Mouse (Mus musculus) left cerebral cortex, postnatal 10 days (tissue): ENCODE data around the gene Olfr507. TPM values are rescaled to one million over a fixed set of nuclear protein-coding genes. Genes with fewer than 3 reads are reported as not detected.
"Not testable (repeated sequence)": the region's sequence is repeated elsewhere in the genome, so short reads cannot be mapped to it uniquely, and the experiment has no call there.

Experiments used
- DNase-seq, 2 experiments: peaks; one replicate each; pipeline ENCODE4 v3.0.0; 2021 to 2022; ENCODE audit warnings: low spot score in 2 of 2, mixed read lengths in 1 of 2; ENCODE audit errors: extremely low spot score in 1 of 2
- intact Hi-C: fragments of 180-260 bp; cut with DNase I; formaldehyde crosslinking; loops from one replicate; pipeline ENCODE4 v1.15.1; 2025
- total RNA-seq, 2 experiments: library from RNA; stranded (reverse); gene quantifications; 2 replicates each; pipeline ENCODE4 v1.2.3; 2021

Gene Olfr507
- total RNA-seq: not detected

- intact Hi-C loops: no loop called here
- no peak for DNase-seq
Observed at GRCm38 (mm10) chr7:108621514-108621913, at the start of gene Olfr507. Gene Olfr507, plus strand, starts transcription at chr7:108621814.

- no peak for DNase-seq
- intact Hi-C loops: no loop called here
Observed at GRCm38 (mm10) chr7:108589797-108590196, 31.8 kb upstream of the Olfr507 start.

- DNase-seq, intact Hi-C loops: not testable (repeated sequence)
Observed at GRCm38 (mm10) chr7:108601916-108602315, 19.7 kb upstream of the Olfr507 start.

GRCm38 (mm10) chr7:108610487-108610886 is 11.1 kb upstream of the Olfr507 start, which contains the start of gene Olfr506:
Gene Olfr506, plus strand, starts transcription at chr7:108610787.
- DNase-seq: no peak
- intact Hi-C loops: no loop called here

GRCm38 (mm10) chr7:108614110-108614509 is 7.5 kb upstream of the Olfr507 start:
- DNase-seq: no peak
- intact Hi-C loops: no loop called here

- DNase-seq, intact Hi-C loops: not testable (repeated sequence)
Observed at GRCm38 (mm10) chr7:108616781-108617180, 4.8 kb upstream of the Olfr507 start.

- DNase-seq: no peak
- intact Hi-C loops: no loop called here
Observed at GRCm38 (mm10) chr7:108629694-108630093, 8.1 kb downstream of the Olfr507 start, which contains the start of gene Olfr508. Gene Olfr508, plus strand, starts transcription at chr7:108629994.

GRCm38 (mm10) chr7:108651806-108652205 is 30.2 kb downstream of the Olfr507 start, which contains the start of gene Olfr509:
Gene Olfr509, minus strand, starts transcription at chr7:108651906.
- intact Hi-C loops: no loop called here
- no peak for DNase-seq

- intact Hi-C loops: no loop called here
- no peak for DNase-seq
Observed at GRCm38 (mm10) chr7:108662419-108662818, 40.8 kb downstream of the Olfr507 start.

GRCm38 (mm10) chr7:108666118-108666517 is 44.5 kb downstream of the Olfr507 start, which contains the start of gene Olfr510:
Gene Olfr510, plus strand, starts transcription at chr7:108666418.
- no peak for DNase-seq
- intact Hi-C loops: no loop called here

- intact Hi-C loops: no loop called here
- no peak for DNase-seq
Observed at GRCm38 (mm10) chr7:108671058-108671457, 49.4 kb downstream of the Olfr507 start.

Other genes starting within 250 kb of the Olfr507 start
- not detected for gene Olfr495, start 228.6 kb upstream of the Olfr507 start, total RNA-seq
- gene Olfr497, start 201.4 kb upstream of the Olfr507 start, total RNA-seq: not detected
- gene Olfr498, start 156.5 kb upstream of the Olfr507 start, total RNA-seq: not detected
- not detected for gene Olfr502, start 96.7 kb upstream of the Olfr507 start, total RNA-seq
- gene Olfr503, start 77.3 kb upstream of the Olfr507 start, total RNA-seq: not detected
- gene Olfr504, start 56.0 kb upstream of the Olfr507 start, total RNA-seq: not detected
- gene Olfr506, start 11.0 kb upstream of the Olfr507 start, total RNA-seq: not detected
- not detected for gene Olfr508, start 8.2 kb downstream of the Olfr507 start, total RNA-seq
- not detected for gene Olfr509, start 30.1 kb downstream of the Olfr507 start, total RNA-seq
- gene Olfr510, start 44.6 kb downstream of the Olfr507 start, total RNA-seq: not detected
- gene Olfr512, start 91.5 kb downstream of the Olfr507 start, total RNA-seq: not detected
- not detected for gene Olfr513, start 129.2 kb downstream of the Olfr507 start, total RNA-seq
- gene Olfr514, start 204.2 kb downstream of the Olfr507 start, total RNA-seq: not detected
- gene Olfr516, start 228.7 kb downstream of the Olfr507 start, total RNA-seq: not detected